Mouse (Mus musculus): Measurements from ENCODE around the gene Tmem221.

GRCm38 (mm10) chr8:71579476-71579875 is 20.8 kb upstream of the Tmem221 start:
- TF ChIP-seq CTCF (IDR thresholded peaks at IDR 0.05; ENCODE audit: control insufficient read depth, insufficient read depth, insufficient replicate concordance, low read depth, low read length) (no peak), POLR2A (IDR thresholded peaks at IDR 0.05; ENCODE audit: control insufficient read depth, low read depth, low read length) (no peak)
